Mouse (Mus musculus) hindbrain, embryonic 15.5 days (tissue): ENCODE data around the gene Hadha. TPM values are rescaled to one million over a fixed set of nuclear protein-coding genes. Genes with fewer than 3 reads are reported as not detected.
A peak's percentile ranks its signal among the peaks of the same experiment; 100 is the strongest.

ENCODE experiments used
- ATAC-seq: fragments of 200-750 bp; cut with Nextera tagmentation; 2 replicates; pipeline ENCODE4 v1.8.0; 2017; ENCODE audit warnings: low read depth, moderate number of reproducible peaks, moderate TSS enrichment; ENCODE audit not compliant: low FRiP score
- H3K27ac ChIP-seq: fragments of 300-500 bp; sonication (generic); replicated peaks from 2 replicates; pipeline ENCODE4 v1.5.1; 2015; ENCODE audit warnings: mild to moderate bottlenecking, inconsistent platforms
- H3K27me3 ChIP-seq: fragments of 300-500 bp; sonication (generic); 2 replicates; pipeline ENCODE4 v1.6.1; 2015; ENCODE audit warnings: control low read depth, inconsistent platforms
- H3K36me3 ChIP-seq: fragments of 300-500 bp; sonication (generic); 2 replicates; pipeline ENCODE4 v1.6.1; 2015; ENCODE audit warnings: control low read depth, inconsistent platforms
- H3K4me1 ChIP-seq: fragments of 300-500 bp; sonication (generic); replicated peaks from 2 replicates; pipeline ENCODE4 v1.6.1; 2015; ENCODE audit warnings: control low read depth, inconsistent platforms
- H3K4me2 ChIP-seq: fragments of 300-500 bp; sonication (generic); 2 replicates; pipeline ENCODE4 v1.6.1; 2015; ENCODE audit warnings: moderate library complexity, mild to moderate bottlenecking, inconsistent platforms
- H3K4me3 ChIP-seq: fragments of 300-500 bp; sonication (generic); 2 replicates; pipeline ENCODE4 v1.5.1; 2015; ENCODE audit warnings: mild to moderate bottlenecking, inconsistent platforms
- H3K9ac ChIP-seq: fragments of 300-500 bp; sonication (generic); 2 replicates; pipeline ENCODE4 v1.6.1; 2015; ENCODE audit warnings: inconsistent platforms
- H3K9me3 ChIP-seq: fragments of 300-500 bp; sonication (generic); 2 replicates; pipeline ENCODE4 v1.6.1; 2016; ENCODE audit warnings: control low read depth, inconsistent platforms
- WGBS: fragments of 180-500 bp; shearing (Covaris S2); methylation state at CpG from one replicate; pipeline ENCODE4 v1.1.7; 2015; 5-methylcytosine and 5-hydroxymethylcytosine counted together
- polyA plus RNA-seq: library from polyadenylated mRNA; unstranded; fragments of >200 nt; fragmentation: Nextera tagmentation; extraction: Ambion mirVana; gene quantifications from 2 replicates; pipeline ENCODE4 v1.2.1, GENCODE M21; 2015

The Hadha gene
- polyA plus RNA-seq, 1 experiment from 2014 or later: 75.8 TPM

- no peak overlapping the region for H3K9ac ChIP-seq
- H3K36me3 ChIP-seq: peaks cover 71% of the 10 kb centered on the region
- H3K27ac ChIP-seq: no peak overlapping the region
- 90% methylated on average over 7 of the region's 7 CpGs for WGBS
- H3K4me1 ChIP-seq: no peaks in the 10 kb centered on the region
- no peaks in the 10 kb centered on the region for H3K27me3 ChIP-seq
- no peak overlapping the region for H3K4me3 ChIP-seq
- no peak for ATAC-seq
- no peak overlapping the region for H3K4me2 ChIP-seq
- no peaks in the 10 kb centered on the region for H3K9me3 ChIP-seq
Measured at GRCm38 (mm10) chr5:30120106-30120505, 34.9 kb downstream of the Hadha start.

GRCm38 (mm10) chr5:30119163-30119562 is 35.8 kb downstream of the Hadha start:
- WGBS: 85% methylated on average over 6 of the region's 6 CpGs
- Histone ChIP-seq H3K36me3 (peaks cover 62% of the 10 kb centered on the region), H3K27ac (no peak overlapping the region), H3K4me3 (no peak overlapping the region), H3K9ac (no peak overlapping the region), H3K9me3 (no peaks in the 10 kb centered on the region), H3K4me2 (no peak overlapping the region), H3K27me3 (no peaks in the 10 kb centered on the region), H3K4me1 (peaks cover 7% of the 10 kb centered on the region)
- ATAC-seq: no peak

GRCm38 (mm10) chr5:30118018-30118417 is 36.9 kb downstream of the Hadha start:
- Histone ChIP-seq H3K9me3 (no peaks in the 10 kb centered on the region), H3K9ac (no peak overlapping the region), H3K4me3 (no peak overlapping the region), H3K4me2 (no peak overlapping the region), H3K36me3 (peaks cover 53% of the 10 kb centered on the region), H3K27ac (no peak overlapping the region), H3K4me1 (peaks cover 17% of the 10 kb centered on the region), H3K27me3 (no peaks in the 10 kb centered on the region)
- WGBS: 93% methylated on average over 1 of the region's 1 CpGs
- no peak for ATAC-seq

- Histone ChIP-seq H3K4me3 (no peak overlapping the region), H3K9ac (no peak overlapping the region), H3K9me3 (no peaks in the 10 kb centered on the region), H3K4me2 (0 out of 2 replicates have a peak overlapping the region, but pooled peaks have one; percentile 6), H3K27me3 (0 out of 2 replicates have a peak, but pooled peaks cover 7% of the 10 kb centered on the region), H3K27ac (no peak overlapping the region), H3K36me3 (peaks cover 30% of the 10 kb centered on the region), H3K4me1 (peaks cover 29% of the 10 kb centered on the region)
- 38% methylated on average over 10 of the region's 10 CpGs for WGBS
- no peak for ATAC-seq
Measured at GRCm38 (mm10) chr5:30115718-30116117, 39.2 kb downstream of the Hadha start.

GRCm38 (mm10) chr5:30114761-30115140 is 40.2 kb downstream of the Hadha start:
- 4% methylated on average over 28 of the region's 28 CpGs for WGBS
- Histone ChIP-seq H3K4me3 (peak overlapping the region; percentile 51), H3K9me3 (no peaks in the 10 kb centered on the region), H3K4me1 (peaks cover 38% of the 10 kb centered on the region), H3K4me2 (peak overlapping the region; percentile 72), H3K27ac (0 out of 2 replicates have a peak overlapping the region, but pooled peaks have one; percentile 56), H3K27me3 (0 out of 2 replicates have a peak, but pooled peaks cover 7% of the 10 kb centered on the region), H3K9ac (peak overlapping the region; percentile 49), H3K36me3 (peaks cover 20% of the 10 kb centered on the region)
- ATAC-seq: no peak

GRCm38 (mm10) chr5:30113881-30114760 is 40.8 kb downstream of the Hadha start:
- WGBS: 1% methylated on average over 102 of the region's 103 CpGs
- Histone ChIP-seq H3K27me3 (0 out of 2 replicates have a peak, but pooled peaks cover 7% of the 10 kb centered on the region), H3K4me2 (peak overlapping the region; percentile 72), H3K9me3 (no peaks in the 10 kb centered on the region), H3K36me3 (peaks cover 14% of the 10 kb centered on the region), H3K9ac (peak overlapping the region; percentile 49), H3K4me3 (peak overlapping the region; percentile 51), H3K4me1 (peaks cover 43% of the 10 kb centered on the region), H3K27ac (peak overlapping the region; percentile 56)
- peak; percentile 85 for ATAC-seq

GRCm38 (mm10) chr5:30112533-30113068 is 42.4 kb downstream of the Hadha start:
- no peak for ATAC-seq
- H3K4me2 ChIP-seq: no peak overlapping the region
- H3K27me3 ChIP-seq: 0 out of 2 replicates have a peak, but pooled peaks cover 7% of the 10 kb centered on the region
- H3K27ac ChIP-seq: no peak overlapping the region
- peaks cover 52% of the 10 kb centered on the region for H3K4me1 ChIP-seq
- H3K36me3 ChIP-seq: peaks cover 7% of the 10 kb centered on the region; the same call in 1 of the 2 replicates
- 81% methylated on average over 3 of the region's 3 CpGs for WGBS
- no peak overlapping the region for H3K9ac ChIP-seq
- H3K4me3 ChIP-seq: no peak overlapping the region
- no peaks in the 10 kb centered on the region for H3K9me3 ChIP-seq

GRCm38 (mm10) chr5:30111771-30112170 is 43.2 kb downstream of the Hadha start:
- H3K36me3 ChIP-seq: peaks cover 2% of the 10 kb centered on the region; the same call in 1 of the 2 replicates
- 0 out of 2 replicates have a peak, but pooled peaks cover 7% of the 10 kb centered on the region for H3K27me3 ChIP-seq
- no peak overlapping the region for H3K4me3 ChIP-seq
- no peak overlapping the region for H3K9ac ChIP-seq
- H3K4me2 ChIP-seq: no peak overlapping the region
- 66% methylated on average over 3 of the region's 3 CpGs for WGBS
- no peak for ATAC-seq
- no peaks in the 10 kb centered on the region for H3K9me3 ChIP-seq
- H3K27ac ChIP-seq: peak overlapping the region; percentile 53; the same call in 1 of the 2 replicates
- H3K4me1 ChIP-seq: peaks cover 60% of the 10 kb centered on the region

- H3K27me3 ChIP-seq: 0 out of 2 replicates have a peak, but pooled peaks cover 7% of the 10 kb centered on the region
- 0 out of 2 replicates have a peak, but pooled peaks have one; percentile 3 for ATAC-seq
- no peaks in the 10 kb centered on the region for H3K9me3 ChIP-seq
- peak overlapping the region; percentile 57 for H3K27ac ChIP-seq
- H3K4me1 ChIP-seq: peaks cover 67% of the 10 kb centered on the region
- 1% methylated on average over 18 of the region's 18 CpGs for WGBS
- H3K4me2 ChIP-seq: peak overlapping the region; percentile 42
- peak overlapping the region; percentile 8; the same call in 1 of the 2 replicates for H3K9ac ChIP-seq
- H3K4me3 ChIP-seq: peak overlapping the region; percentile 15; the same call in 1 of the 2 replicates
- H3K36me3 ChIP-seq: no peaks in the 10 kb centered on the region
Measured at GRCm38 (mm10) chr5:30111126-30111525, 43.8 kb downstream of the Hadha start.

GRCm38 (mm10) chr5:30110371-30111060 is 44.4 kb downstream of the Hadha start:
- Histone ChIP-seq H3K4me3 (peak overlapping the region; percentile 15; the same call in 1 of the 2 replicates), H3K36me3 (no peaks in the 10 kb centered on the region), H3K4me1 (peaks cover 73% of the 10 kb centered on the region), H3K4me2 (peak overlapping the region; percentile 42), H3K9me3 (no peaks in the 10 kb centered on the region), H3K27ac (peak overlapping the region; percentile 57), H3K9ac (peak overlapping the region; percentile 8; the same call in 1 of the 2 replicates), H3K27me3 (0 out of 2 replicates have a peak, but pooled peaks cover 7% of the 10 kb centered on the region)
- WGBS: 8% methylated on average over 22 of the region's 22 CpGs
- no peak for ATAC-seq

- Histone ChIP-seq H3K4me3 (no peak overlapping the region), H3K9me3 (no peaks in the 10 kb centered on the region), H3K9ac (no peak overlapping the region), H3K27me3 (0 out of 2 replicates have a peak, but pooled peaks cover 7% of the 10 kb centered on the region), H3K4me1 (peaks cover 77% of the 10 kb centered on the region), H3K36me3 (no peaks in the 10 kb centered on the region), H3K27ac (no peak overlapping the region), H3K4me2 (no peak overlapping the region; the same call in 1 of the 2 replicates)
- no peak for ATAC-seq
- 29% methylated on average over 2 of the region's 2 CpGs for WGBS
Measured at GRCm38 (mm10) chr5:30109899-30110298, 45.1 kb downstream of the Hadha start.
